In genomic region chr3:151351481-151352090, GRCm38 (mm10) we compare ENCODE assay signal across 26 mouse cellular contexts.
DNase-seq lines count a peak whose midpoint lies in the region; ATAC-seq and TF ChIP-seq lines count a peak whose summit lies in the region.
"Had no signal": no experiment of that assay in that cellular context is flagged by ENCODE, and none has a peak within 500 bp of the region (broad histone marks: within the 10 kb centered on the region; RNA-seq: fewer than 3 reads in every experiment).

No protein-coding gene starts in this region.

- peak; percentile 9 for DNase-seq in heart, postnatal 0 days (ENCODE audit: low spot score)
- DNase-seq in lung, adult 2 months, result no peak
- DNase-seq in Patski (ENCODE audit: low read depth, low spot score), result peak; percentile 31
- peak; percentile 57 for DNase-seq in lung, postnatal 25 days (ENCODE audit: low spot score)
- DNase-seq in layer of hippocampus, adult 11-12 months (ENCODE audit: low spot score), result no peak
- no peak for DNase-seq in gastrocnemius, postnatal 10 days
- DNase-seq: adrenal gland, postnatal 10 days; cerebellum, adult 8-10 months; cerebellum, postnatal 25 days; gastrocnemius, adult 2 months; kidney, adult 18-20 months; kidney, postnatal 10 days; layer of hippocampus, postnatal 36 days; left cerebral cortex, postnatal 4 days; liver, postnatal 0 days; retina, postnatal 1 day; right cerebral cortex, postnatal 14 days; thymus, postnatal 25 days had no signal

- CTCF ChIA-PET in Patski (lab: Charles Lee), result interaction anchor here (1.0 kb wide), 1 partner anchor 9 kb away, joined by 4 read pairs; no protein-coding TSS in a partner anchor

- no peak overlapping the region for H3K9ac ChIP-seq in heart, postnatal 0 days (replicated peaks; ENCODE audit: low read depth, low read length)
- H3K9ac ChIP-seq in heart, embryonic 12.5 days, result no peak overlapping the region
- no peak overlapping the region for H3K9ac ChIP-seq in lung, embryonic 16.5 days (ENCODE audit: low read length)
- H3K9ac ChIP-seq: embryonic facial prominence, embryonic 12.5 days; liver, embryonic 12.5 days; liver, postnatal 0 days; stomach, embryonic 15.5 days had no signal

- H3K4me1 ChIP-seq in heart, postnatal 0 days (ENCODE audit: control insufficient read depth, insufficient read depth), result no peaks in the 10 kb centered on the region
- no peaks in the 10 kb centered on the region for H3K4me1 ChIP-seq in heart, embryonic 12.5 days (replicated peaks)
- H3K4me1 ChIP-seq in lung, embryonic 16.5 days (replicated peaks; ENCODE audit: control insufficient read depth, insufficient read depth, low read length), result no peaks in the 10 kb centered on the region
- peaks cover 5% of the 10 kb centered on the region for H3K4me1 ChIP-seq in lung, adult 2 months (ENCODE audit: control insufficient read depth, insufficient read depth, low read length)
- H3K4me1 ChIP-seq: embryonic facial prominence, embryonic 12.5 days; liver, embryonic 12.5 days; midbrain, embryonic 10.5 days; stomach, embryonic 15.5 days had no signal

- no peaks in the 10 kb centered on the region for H3K27me3 ChIP-seq in heart, postnatal 0 days (ENCODE audit: control insufficient read depth, insufficient read depth, low read length)
- no peaks in the 10 kb centered on the region for H3K27me3 ChIP-seq in heart, embryonic 12.5 days (replicated peaks)
- no peaks in the 10 kb centered on the region for H3K27me3 ChIP-seq in lung, embryonic 16.5 days (ENCODE audit: control insufficient read depth, insufficient read depth, low read depth, low read length)
- H3K27me3 ChIP-seq in Patski, result no peaks in the 10 kb centered on the region
- H3K27me3 ChIP-seq: embryonic facial prominence, embryonic 12.5 days; liver, embryonic 12.5 days; stomach, embryonic 15.5 days had no signal

- no peak overlapping the region for H3K4me2 ChIP-seq in heart, postnatal 0 days (ENCODE audit: low read depth, low read length)
- no peak overlapping the region for H3K4me2 ChIP-seq in heart, embryonic 12.5 days
- H3K4me2 ChIP-seq in lung, embryonic 16.5 days (ENCODE audit: low read depth, low read length), result no peak overlapping the region
- H3K4me2 ChIP-seq: embryonic facial prominence, embryonic 12.5 days; liver, embryonic 12.5 days; stomach, embryonic 15.5 days had no signal

- no peak for TF ChIP-seq POLR2A in lung, adult 2 months (IDR thresholded peaks at IDR 0.05; ENCODE audit: borderline replicate concordance, extremely low read depth, low read depth, low read length)

- TF ChIP-seq EP300 in heart, postnatal 0 days (IDR thresholded peaks at IDR 0.05; ENCODE audit: low read depth), result no peak

- ATAC-seq in heart, postnatal 0 days (ENCODE audit: insufficient read depth, low read depth), result no peak
- no peak for ATAC-seq in heart, embryonic 12.5 days (ENCODE audit: insufficient number of reproducible peaks, low FRiP score)
- peak; percentile 62; the same call in 1 of the 2 replicates for ATAC-seq in lung, embryonic 16.5 days (ENCODE audit: low read depth)
- peak; percentile 93 for ATAC-seq in Patski
- ATAC-seq: forebrain, embryonic 16.5 days; hindbrain, embryonic 16.5 days; liver, embryonic 12.5 days; liver, postnatal 0 days had no signal

- 50% methylated on average over 4 of the region's 4 CpGs for WGBS in heart, postnatal 0 days
- 59% methylated on average over 4 of the region's 4 CpGs for WGBS in heart, embryonic 12.5 days
- 38% methylated on average over 4 of the region's 4 CpGs for WGBS in lung, embryonic 16.5 days
- 21% methylated on average over 4 of the region's 4 CpGs for WGBS in lung, adult 2 months

- H3K4me3 ChIP-seq in heart, postnatal 0 days (ENCODE audit: low read depth, low read length), result no peak overlapping the region
- no peak overlapping the region for H3K4me3 ChIP-seq in heart, embryonic 12.5 days
- no peak overlapping the region for H3K4me3 ChIP-seq in lung, embryonic 16.5 days (ENCODE audit: low read length)
- H3K4me3 ChIP-seq in lung, adult 2 months (replicated peaks; ENCODE audit: extremely low read depth, low read depth, low read length), result no peak overlapping the region
- H3K4me3 ChIP-seq: embryonic facial prominence, embryonic 12.5 days; gastrocnemius, adult 2 months; liver, embryonic 12.5 days; midbrain, embryonic 10.5 days; stomach, embryonic 15.5 days had no signal

- in situ Hi-C loops in Patski (cut with MboI; ENCODE audit: low pct_unique_long_range_greater_than_20kb), result no loop called here

- no peak overlapping the region for H3K27ac ChIP-seq in heart, postnatal 0 days (ENCODE audit: low read depth)
- H3K27ac ChIP-seq in heart, embryonic 12.5 days (ENCODE audit: poor library complexity, severe bottlenecking), result no peak overlapping the region
- H3K27ac ChIP-seq in lung, embryonic 16.5 days (ENCODE audit: low read length), result peak overlapping the region; percentile 30; the same call in 1 of the 2 replicates
- H3K27ac ChIP-seq: embryonic facial prominence, embryonic 12.5 days; gastrocnemius, adult 2 months; liver, embryonic 12.5 days; midbrain, embryonic 10.5 days; stomach, embryonic 15.5 days had no signal

- H3K36me3 ChIP-seq in heart, postnatal 0 days (replicated peaks; ENCODE audit: control insufficient read depth, insufficient read depth, low read length), result no peaks in the 10 kb centered on the region
- no peaks in the 10 kb centered on the region for H3K36me3 ChIP-seq in heart, embryonic 12.5 days
- H3K36me3 ChIP-seq in lung, embryonic 16.5 days (ENCODE audit: control insufficient read depth, insufficient read depth, low read length), result no peaks in the 10 kb centered on the region
- H3K36me3 ChIP-seq: embryonic facial prominence, embryonic 12.5 days; liver, embryonic 12.5 days; midbrain, embryonic 10.5 days; stomach, embryonic 15.5 days had no signal

- no peak for TF ChIP-seq CTCF in heart, postnatal 0 days (IDR thresholded peaks at IDR 0.05; ENCODE audit: low read depth)
- no peak for TF ChIP-seq CTCF in lung, adult 2 months (IDR thresholded peaks at IDR 0.05; ENCODE audit: insufficient read depth, low read length)
- TF ChIP-seq CTCF in Patski (IDR thresholded peaks at IDR 0.05), result no peak

- no peaks in the 10 kb centered on the region for H3K9me3 ChIP-seq in heart, postnatal 0 days (replicated peaks; ENCODE audit: control insufficient read depth, low read length)
- no peaks in the 10 kb centered on the region for H3K9me3 ChIP-seq in heart, embryonic 12.5 days (replicated peaks)
- no peaks in the 10 kb centered on the region for H3K9me3 ChIP-seq in lung, embryonic 16.5 days (ENCODE audit: control insufficient read depth, low read length)
- H3K9me3 ChIP-seq: embryonic facial prominence, embryonic 12.5 days; liver, embryonic 12.5 days; midbrain, embryonic 10.5 days; stomach, embryonic 15.5 days had no signal

- POLR2A ChIA-PET in Patski (lab: Charles Lee), result interaction anchor here (0.8 kb wide), 1 partner anchor 28 kb away, joined by 3 read pairs; no protein-coding TSS in a partner anchor

Comparison
In these comparisons a context has a peak if more than half of its experiments do, and no peak if none do; other contexts are left out.
1. DNase-seq: peak in heart, postnatal 0 days (single experiment), Patski (single experiment) and lung, postnatal 25 days (single experiment); none in lung, adult 2 months (single experiment), layer of hippocampus, adult 11-12 months (single experiment) and gastrocnemius, postnatal 10 days (single experiment).
2. ATAC-seq: peak in lung, embryonic 16.5 days (single experiment) and Patski (single experiment); none in heart, postnatal 0 days (single experiment) and heart, embryonic 12.5 days (single experiment).